Mouse (Mus musculus): Measurements from ENCODE around the gene Clec4d. TPM values are rescaled to one million over a fixed set of nuclear protein-coding genes. Genes with fewer than 3 reads are reported as not detected.

Clec4d gene
- polyA plus RNA-seq, 1 experiment from 2014 or later, result 0.19 TPM

Other genes starting within 250 kb of the Clec4d start
- not detected in 2 replicates for gene Clec4b1, start 212.1 kb upstream of the Clec4d start, polyA plus RNA-seq (2015; fragmentation: Nextera tagmentation; extraction: Ambion mirVana)
- 1.3 and 2.4 TPM in 2 replicates for gene Clec4a2, start 155.7 kb upstream of the Clec4d start, polyA plus RNA-seq (2015; fragmentation: Nextera tagmentation; extraction: Ambion mirVana)
- gene Clec4b2, start 89.2 kb upstream of the Clec4d start, polyA plus RNA-seq (2015; fragmentation: Nextera tagmentation; extraction: Ambion mirVana), result not detected in 2 replicates
- gene Clec4n, start 32.3 kb upstream of the Clec4d start, polyA plus RNA-seq (2015; fragmentation: Nextera tagmentation; extraction: Ambion mirVana), result 1.1 and 1.7 TPM in 2 replicates
- not detected in 2 replicates for gene Clec4e, start 27.8 kb downstream of the Clec4d start, polyA plus RNA-seq (2015; fragmentation: Nextera tagmentation; extraction: Ambion mirVana)
- gene Vmn2r19, start 46.2 kb downstream of the Clec4d start, polyA plus RNA-seq (2015; fragmentation: Nextera tagmentation; extraction: Ambion mirVana), result not detected in 2 replicates
- not detected in 2 replicates for gene Vmn2r20, start 156.0 kb downstream of the Clec4d start, polyA plus RNA-seq (2015; fragmentation: Nextera tagmentation; extraction: Ambion mirVana)

Data from limb, embryonic 13.5 days (tissue).